Mouse (Mus musculus): ENCODE measurements at regions not wholly inside any gene's neighbourhood (a gene's known extent, or its start where the extent isn't known, plus 50 kb on each side); places are given as distances from the start of the nearest gene placed in this dataset.

GRCm38 (mm10) chr6:52105031-52105593, 53.0 kb downstream of the Hoxa1 start:
- DNase-seq (ENCODE audit: low spot score in 2 of 2), result no peak

- DNase-seq (ENCODE audit: low spot score in 2 of 2), result no peak
Observed at GRCm38 (mm10) chr6:52104141-52104540, 54.0 kb downstream of the Hoxa1 start.

- no peak for DNase-seq (ENCODE audit: low spot score in 2 of 2)
Observed at GRCm38 (mm10) chr6:52103661-52104060, 54.5 kb downstream of the Hoxa1 start.

GRCm38 (mm10) chr6:52102699-52103098, 55.4 kb downstream of the Hoxa1 start:
- peak in 1 of 2 experiments; percentile 9 for DNase-seq (ENCODE audit: low spot score in 2 of 2)

- DNase-seq (ENCODE audit: low spot score in 2 of 2), result peak in 1 of 2 experiments; percentile 51
Observed at GRCm38 (mm10) chr6:52102179-52102578, 55.9 kb downstream of the Hoxa1 start.

GRCm38 (mm10) chr6:52101209-52101608, 56.9 kb downstream of the Hoxa1 start:
- no peak for DNase-seq (ENCODE audit: low spot score in 2 of 2)

- DNase-seq (ENCODE audit: low spot score in 2 of 2), result no peak
Observed at GRCm38 (mm10) chr6:52098851-52099250, 59.3 kb downstream of the Hoxa1 start.

- DNase-seq (ENCODE audit: low spot score in 2 of 2), result no peak
Observed at GRCm38 (mm10) chr6:52095575-52095974, 62.5 kb downstream of the Hoxa1 start.

GRCm38 (mm10) chr6:52091445-52091844, 66.7 kb downstream of the Hoxa1 start:
- DNase-seq (ENCODE audit: low spot score in 2 of 2), result no peak

GRCm38 (mm10) chr6:52085932-52086643, 72.0 kb downstream of the Hoxa1 start:
- no peak for DNase-seq (ENCODE audit: low spot score in 2 of 2)

- DNase-seq (ENCODE audit: low spot score in 2 of 2), result no peak
Observed at GRCm38 (mm10) chr6:52084622-52085021, 72.3 kb upstream of the Skap2 start.

- DNase-seq (ENCODE audit: low spot score in 2 of 2), result no peak
Observed at GRCm38 (mm10) chr6:52079501-52079900, 67.2 kb upstream of the Skap2 start.

GRCm38 (mm10) chr6:52078530-52079340, 66.4 kb upstream of the Skap2 start:
- DNase-seq (ENCODE audit: low spot score in 2 of 2), result no peak

GRCm38 (mm10) chr6:52076179-52076932, 64.0 kb upstream of the Skap2 start:
- no peak for DNase-seq (ENCODE audit: low spot score in 2 of 2)

- no peak for DNase-seq (ENCODE audit: low spot score in 2 of 2)
Observed at GRCm38 (mm10) chr6:52074904-52075303, 62.6 kb upstream of the Skap2 start.

- no peak for DNase-seq (ENCODE audit: low spot score in 2 of 2)
Observed at GRCm38 (mm10) chr6:52067151-52067550, 54.8 kb upstream of the Skap2 start.

- DNase-seq (ENCODE audit: low spot score in 2 of 2), result no peak
Observed at GRCm38 (mm10) chr6:52065652-52066051, 53.3 kb upstream of the Skap2 start.

GRCm38 (mm10) chr6:52064176-52065015, 52.0 kb upstream of the Skap2 start:
- DNase-seq (ENCODE audit: low spot score in 2 of 2), result peak; percentile 10 to 58

All from urinary bladder, postnatal 36 days (tissue).